Mouse (Mus musculus): Measurements from ENCODE around the gene Enthd1. TPM values are rescaled to one million over a fixed set of nuclear protein-coding genes. Genes with fewer than 3 reads are reported as not detected.

Gene Enthd1
- polyA plus RNA-seq, 1 experiment, result not detected

GRCm38 (mm10) chr15:80482348-80482747 is 82.6 kb downstream of the Enthd1 start:
- TF ChIP-seq TCF3 (IDR thresholded peaks at IDR 0.05; ENCODE audit: insufficient read length, low read depth) (no peak), USF1 (IDR thresholded peaks at IDR 0.05; ENCODE audit: low read depth) (no peak), CEBPB (IDR thresholded peaks at IDR 0.05; ENCODE audit: insufficient read depth, poor library complexity, severe bottlenecking) (no peak), REST (IDR thresholded peaks at IDR 0.05; ENCODE audit: insufficient read depth, insufficient read length) (no peak), POLR2A (IDR thresholded peaks at IDR 0.05; ENCODE audit: insufficient read length, low read depth) (no peak), TCF12 (IDR thresholded peaks at IDR 0.05; ENCODE audit: insufficient read depth, poor library complexity, severe bottlenecking) (no peak), MYOG (IDR thresholded peaks at IDR 0.05; ENCODE audit: control insufficient read depth in 1 of 3, insufficient read depth in 1 of 3, insufficient read length in 2 of 3, low read depth in 2 of 3) (no peak), MAX (IDR thresholded peaks at IDR 0.05; ENCODE audit: low read depth) (no peak), MYOD1 (IDR thresholded peaks at IDR 0.05; ENCODE audit: control insufficient read depth in 1 of 3, insufficient read length in 2 of 3, low read depth in 2 of 3) (no peak)
- no peak overlapping the region for H3K4me3 ChIP-seq
- no peaks in the 10 kb centered on the region for H3K27me3 ChIP-seq (ENCODE audit: control insufficient read depth, insufficient read depth, insufficient read length)

GRCm38 (mm10) chr15:80474429-80475002 is 90.4 kb downstream of the Enthd1 start:
- Histone ChIP-seq H3K4me2 (ENCODE audit: low read depth) (no peak overlapping the region), H3K36me3 (ENCODE audit: control insufficient read depth, insufficient read depth) (no peaks in the 10 kb centered on the region), H3K79me2 (ENCODE audit: control insufficient read depth, insufficient read depth) (no peaks in the 10 kb centered on the region), H3K27me3 (ENCODE audit: control insufficient read depth, insufficient read depth, insufficient read length) (peaks cover 30% of the 10 kb centered on the region), H3ac (ENCODE audit: control insufficient read depth, insufficient read length) (no peak overlapping the region), H3K4me3 (no peak overlapping the region)
- TF ChIP-seq REST (IDR thresholded peaks at IDR 0.05; ENCODE audit: insufficient read depth, insufficient read length) (no peak), MAX (IDR thresholded peaks at IDR 0.05; ENCODE audit: low read depth) (no peak), CEBPB (IDR thresholded peaks at IDR 0.05; ENCODE audit: insufficient read depth, poor library complexity, severe bottlenecking) (no peak), MYOD1 (IDR thresholded peaks at IDR 0.05; ENCODE audit: control insufficient read depth in 1 of 3, insufficient read length in 2 of 3, low read depth in 2 of 3) (no peak), SRF (IDR thresholded peaks at IDR 0.05; ENCODE audit: control insufficient read depth, insufficient read length, low read depth) (no peak), MYOG (IDR thresholded peaks at IDR 0.05; ENCODE audit: control insufficient read depth in 1 of 3, insufficient read depth in 1 of 3, insufficient read length in 2 of 3, low read depth in 2 of 3) (no peak), POLR2AphosphoS2 (IDR thresholded peaks at IDR 0.05; ENCODE audit: insufficient read length, low read depth) (no peak), TCF3 (IDR thresholded peaks at IDR 0.05; ENCODE audit: insufficient read length, low read depth) (no peak), E2F4 (IDR thresholded peaks at IDR 0.05; ENCODE audit: insufficient read depth) (no peak), TCF12 (IDR thresholded peaks at IDR 0.05; ENCODE audit: insufficient read depth, poor library complexity, severe bottlenecking) (no peak), POLR2A (IDR thresholded peaks at IDR 0.05; ENCODE audit: insufficient read length, low read depth) (no peak), USF1 (IDR thresholded peaks at IDR 0.05; ENCODE audit: low read depth) (no peak)

More at GRCm38 (mm10) chr15:80482348-80482747, 82.6 kb downstream of the Enthd1 start:
- Histone ChIP-seq H3K79me2 (ENCODE audit: control insufficient read depth, insufficient read depth) (no peaks in the 10 kb centered on the region), H3K4me2 (ENCODE audit: low read depth) (no peak overlapping the region), H3ac (ENCODE audit: control insufficient read depth, insufficient read length) (no peak overlapping the region), H3K36me3 (ENCODE audit: control insufficient read depth, insufficient read depth) (no peaks in the 10 kb centered on the region)

- Histone ChIP-seq H3K79me2 (ENCODE audit: control insufficient read depth, insufficient read depth) (no peaks in the 10 kb centered on the region), H3K27me3 (ENCODE audit: control insufficient read depth, insufficient read depth, insufficient read length) (peaks cover 19% of the 10 kb centered on the region), H3ac (ENCODE audit: control insufficient read depth, insufficient read length) (no peak overlapping the region), H3K4me3 (no peak overlapping the region), H3K36me3 (ENCODE audit: control insufficient read depth, insufficient read depth) (no peaks in the 10 kb centered on the region), H3K4me2 (ENCODE audit: low read depth) (no peak overlapping the region)
- TF ChIP-seq CEBPB (IDR thresholded peaks at IDR 0.05; ENCODE audit: insufficient read depth, poor library complexity, severe bottlenecking) (no peak), TCF12 (IDR thresholded peaks at IDR 0.05; ENCODE audit: insufficient read depth, poor library complexity, severe bottlenecking) (no peak), SRF (IDR thresholded peaks at IDR 0.05; ENCODE audit: control insufficient read depth, insufficient read length, low read depth) (no peak), REST (IDR thresholded peaks at IDR 0.05; ENCODE audit: insufficient read depth, insufficient read length) (no peak), MYOG (IDR thresholded peaks at IDR 0.05; ENCODE audit: control insufficient read depth in 1 of 3, insufficient read depth in 1 of 3, insufficient read length in 2 of 3, low read depth in 2 of 3) (no peak), USF1 (IDR thresholded peaks at IDR 0.05; ENCODE audit: low read depth) (no peak), E2F4 (IDR thresholded peaks at IDR 0.05; ENCODE audit: insufficient read depth) (no peak), POLR2A (IDR thresholded peaks at IDR 0.05; ENCODE audit: insufficient read length, low read depth) (no peak), TCF3 (IDR thresholded peaks at IDR 0.05; ENCODE audit: insufficient read length, low read depth) (no peak), MAX (IDR thresholded peaks at IDR 0.05; ENCODE audit: low read depth) (no peak), MYOD1 (IDR thresholded peaks at IDR 0.05; ENCODE audit: control insufficient read depth in 1 of 3, insufficient read length in 2 of 3, low read depth in 2 of 3) (no peak), POLR2AphosphoS2 (IDR thresholded peaks at IDR 0.05; ENCODE audit: insufficient read length, low read depth) (no peak)
Observed at GRCm38 (mm10) chr15:80467876-80468275, 97.1 kb downstream of the Enthd1 start.

- Histone ChIP-seq H3K27me3 (ENCODE audit: control insufficient read depth, insufficient read depth, insufficient read length) (peaks cover 17% of the 10 kb centered on the region), H3ac (ENCODE audit: control insufficient read depth, insufficient read length) (no peak overlapping the region), H3K79me2 (ENCODE audit: control insufficient read depth, insufficient read depth) (no peaks in the 10 kb centered on the region), H3K4me2 (ENCODE audit: low read depth) (no peak overlapping the region), H3K36me3 (ENCODE audit: control insufficient read depth, insufficient read depth) (no peaks in the 10 kb centered on the region), H3K4me3 (no peak overlapping the region)
- TF ChIP-seq REST (IDR thresholded peaks at IDR 0.05; ENCODE audit: insufficient read depth, insufficient read length), result no peak
Observed at GRCm38 (mm10) chr15:80462106-80462505, 102.8 kb downstream of the Enthd1 start.

- H3ac ChIP-seq (ENCODE audit: control insufficient read depth, insufficient read length), result no peak overlapping the region
- no peak overlapping the region for H3K4me3 ChIP-seq
- TF ChIP-seq MAX (IDR thresholded peaks at IDR 0.05; ENCODE audit: low read depth) (no peak), POLR2AphosphoS2 (IDR thresholded peaks at IDR 0.05; ENCODE audit: insufficient read length, low read depth) (no peak), MYOG (IDR thresholded peaks at IDR 0.05; ENCODE audit: control insufficient read depth in 1 of 3, insufficient read depth in 1 of 3, insufficient read length in 2 of 3, low read depth in 2 of 3) (no peak), CEBPB (IDR thresholded peaks at IDR 0.05; ENCODE audit: insufficient read depth, poor library complexity, severe bottlenecking) (no peak), SRF (IDR thresholded peaks at IDR 0.05; ENCODE audit: control insufficient read depth, insufficient read length, low read depth) (no peak), POLR2A (IDR thresholded peaks at IDR 0.05; ENCODE audit: insufficient read length, low read depth) (no peak), E2F4 (IDR thresholded peaks at IDR 0.05; ENCODE audit: insufficient read depth) (no peak), MYOD1 (IDR thresholded peaks at IDR 0.05; ENCODE audit: control insufficient read depth in 1 of 3, insufficient read length in 2 of 3, low read depth in 2 of 3) (no peak), TCF3 (IDR thresholded peaks at IDR 0.05; ENCODE audit: insufficient read length, low read depth) (no peak), USF1 (IDR thresholded peaks at IDR 0.05; ENCODE audit: low read depth) (no peak), REST (IDR thresholded peaks at IDR 0.05; ENCODE audit: insufficient read depth, insufficient read length) (no peak), TCF12 (IDR thresholded peaks at IDR 0.05; ENCODE audit: insufficient read depth, poor library complexity, severe bottlenecking) (no peak)
- H3K79me2 ChIP-seq (ENCODE audit: control insufficient read depth, insufficient read depth), result no peaks in the 10 kb centered on the region
- H3K4me2 ChIP-seq (ENCODE audit: low read depth), result no peak overlapping the region
- H3K36me3 ChIP-seq (ENCODE audit: control insufficient read depth, insufficient read depth), result no peaks in the 10 kb centered on the region
- H3K27me3 ChIP-seq (ENCODE audit: control insufficient read depth, insufficient read depth, insufficient read length), result peaks cover 17% of the 10 kb centered on the region
Observed at GRCm38 (mm10) chr15:80461446-80461845, 103.5 kb downstream of the Enthd1 start.
